Mouse (Mus musculus): Measurements from ENCODE around the gene Cmtm2a. TPM values are rescaled to one million over a fixed set of nuclear protein-coding genes. Genes with fewer than 3 reads are reported as not detected.
A peak's percentile ranks its signal among the peaks of the same experiment; 100 is the strongest.

Cmtm2a gene
- polyA plus RNA-seq, 1 experiment from 2014 or later, result not detected

- peak overlapping the region; percentile 88 for H3K9ac ChIP-seq
- H3K4me2 ChIP-seq, result peak overlapping the region; percentile 90
- H3K27ac ChIP-seq, result peak overlapping the region; percentile 63
- no peaks in the 10 kb centered on the region for H3K36me3 ChIP-seq
- H3K4me1 ChIP-seq (replicated peaks), result peaks cover 47% of the 10 kb centered on the region
- ATAC-seq (ENCODE audit: low read depth), result no peak
- no peaks in the 10 kb centered on the region for H3K9me3 ChIP-seq (replicated peaks)
- H3K27me3 ChIP-seq, result no peaks in the 10 kb centered on the region
- H3K4me3 ChIP-seq (replicated peaks), result peak overlapping the region; percentile 89
- 33% methylated on average over 22 of the region's 22 CpGs for WGBS (ENCODE audit: insufficient replicate concordance)
- no peak for DNase-seq
Measured at GRCm38 (mm10) chr8:104247054-104247907, 45.7 kb downstream of the Cmtm2a start.

- H3K4me3 ChIP-seq (replicated peaks), result no peak overlapping the region
- H3K27me3 ChIP-seq, result no peaks in the 10 kb centered on the region
- H3K4me1 ChIP-seq (replicated peaks), result peaks cover 48% of the 10 kb centered on the region
- ATAC-seq (ENCODE audit: low read depth) (no peak), DNase-seq (no peak)
- H3K9me3 ChIP-seq (replicated peaks), result no peaks in the 10 kb centered on the region
- 0 out of 2 replicates have a peak overlapping the region, but pooled peaks have one; percentile 90 for H3K4me2 ChIP-seq
- H3K36me3 ChIP-seq, result no peaks in the 10 kb centered on the region
- WGBS (ENCODE audit: insufficient replicate concordance), result 73% methylated on average over 4 of the region's 4 CpGs
- H3K9ac ChIP-seq, result no peak overlapping the region; the same call in 1 of the 2 replicates
- H3K27ac ChIP-seq, result peak overlapping the region; percentile 53; the same call in 1 of the 2 replicates
Measured at GRCm38 (mm10) chr8:104246621-104247020, 46.4 kb downstream of the Cmtm2a start.

GRCm38 (mm10) chr8:104242038-104242644, 50.8 kb downstream of the Cmtm2a start:
- no peak overlapping the region for H3K27ac ChIP-seq
- H3K4me1 ChIP-seq (replicated peaks), result peaks cover 31% of the 10 kb centered on the region
- ATAC-seq (ENCODE audit: low read depth) (no peak), DNase-seq (no peak)
- no peak overlapping the region for H3K4me3 ChIP-seq (replicated peaks)
- H3K9ac ChIP-seq, result no peak overlapping the region
- H3K4me2 ChIP-seq, result no peak overlapping the region
- H3K36me3 ChIP-seq, result peaks cover 23% of the 10 kb centered on the region; the same call in 1 of the 2 replicates
- WGBS (ENCODE audit: insufficient replicate concordance), result 70% methylated on average over 12 of the region's 12 CpGs
- no peaks in the 10 kb centered on the region for H3K9me3 ChIP-seq (replicated peaks)
- no peaks in the 10 kb centered on the region for H3K27me3 ChIP-seq

- 24% methylated on average over 10 of the region's 10 CpGs for WGBS (ENCODE audit: insufficient replicate concordance)
- DNase-seq, result peak; percentile 29
- Histone ChIP-seq H3K36me3 (peaks cover 36% of the 10 kb centered on the region), H3K27ac (peak overlapping the region; percentile 10; the same call in 1 of the 2 replicates), H3K9ac (no peak overlapping the region), H3K4me2 (peak overlapping the region; percentile 13; the same call in 1 of the 2 replicates), H3K4me1 (replicated peaks) (peaks cover 24% of the 10 kb centered on the region), H3K9me3 (replicated peaks) (no peaks in the 10 kb centered on the region), H3K4me3 (replicated peaks) (no peak overlapping the region), H3K27me3 (no peaks in the 10 kb centered on the region)
- ATAC-seq (ENCODE audit: low read depth), result peak; percentile 78
Measured at GRCm38 (mm10) chr8:104239418-104239861, 53.5 kb downstream of the Cmtm2a start.

- no peak for DNase-seq
- Histone ChIP-seq H3K9me3 (replicated peaks) (0 out of 2 replicates have a peak, but pooled peaks cover 3% of the 10 kb centered on the region), H3K27me3 (no peaks in the 10 kb centered on the region), H3K4me2 (no peak overlapping the region), H3K36me3 (peaks cover 64% of the 10 kb centered on the region), H3K9ac (no peak overlapping the region), H3K4me3 (replicated peaks) (no peak overlapping the region), H3K4me1 (replicated peaks) (peaks cover 20% of the 10 kb centered on the region), H3K27ac (no peak overlapping the region)
- WGBS (ENCODE audit: insufficient replicate concordance), result 53% methylated on average over 6 of the region's 6 CpGs
- ATAC-seq (ENCODE audit: low read depth), result no peak
Measured at GRCm38 (mm10) chr8:104234573-104234972, 58.4 kb downstream of the Cmtm2a start.

GRCm38 (mm10) chr8:104232919-104233318, 60.1 kb downstream of the Cmtm2a start:
- Histone ChIP-seq H3K36me3 (peaks cover 67% of the 10 kb centered on the region), H3K27ac (no peak overlapping the region), H3K9ac (no peak overlapping the region), H3K4me2 (no peak overlapping the region), H3K27me3 (no peaks in the 10 kb centered on the region), H3K4me3 (replicated peaks) (no peak overlapping the region), H3K4me1 (replicated peaks) (peaks cover 11% of the 10 kb centered on the region), H3K9me3 (replicated peaks) (0 out of 2 replicates have a peak, but pooled peaks cover 3% of the 10 kb centered on the region)
- 69% methylated on average over 5 of the region's 5 CpGs for WGBS (ENCODE audit: insufficient replicate concordance)
- ATAC-seq (ENCODE audit: low read depth) (no peak), DNase-seq (no peak)

- no peak overlapping the region for H3K27ac ChIP-seq
- no peak overlapping the region for H3K4me2 ChIP-seq
- H3K27me3 ChIP-seq, result no peaks in the 10 kb centered on the region
- H3K4me1 ChIP-seq (replicated peaks), result peaks cover 11% of the 10 kb centered on the region
- peak; percentile 35; the same call in 1 of the 2 replicates for ATAC-seq (ENCODE audit: low read depth)
- H3K9me3 ChIP-seq (replicated peaks), result 0 out of 2 replicates have a peak, but pooled peaks cover 3% of the 10 kb centered on the region
- peaks cover 68% of the 10 kb centered on the region for H3K36me3 ChIP-seq
- no peak for DNase-seq
- H3K4me3 ChIP-seq (replicated peaks), result no peak overlapping the region
- H3K9ac ChIP-seq, result no peak overlapping the region
- 43% methylated on average over 4 of the region's 4 CpGs for WGBS (ENCODE audit: insufficient replicate concordance)
Measured at GRCm38 (mm10) chr8:104232039-104232438, 60.9 kb downstream of the Cmtm2a start.

Other genes with a start within 250 kb of the Cmtm2a start
- 6.0 and 8.0 TPM in 2 replicates for gene Cdh5, start 191.6 kb downstream of the Cmtm2a start, polyA plus RNA-seq (2015; fragmentation: Nextera tagmentation; extraction: Ambion mirVana)
- not detected in 2 replicates for gene Bean1, start 122.7 kb downstream of the Cmtm2a start, polyA plus RNA-seq (2015; fragmentation: Nextera tagmentation; extraction: Ambion mirVana)
- gene Tk2, start 44.6 kb downstream of the Cmtm2a start, polyA plus RNA-seq (2015; fragmentation: Nextera tagmentation; extraction: Ambion mirVana), result 5.5 and 5.7 TPM in 2 replicates
- gene Cklf, start 42.3 kb downstream of the Cmtm2a start, polyA plus RNA-seq (2015; fragmentation: Nextera tagmentation; extraction: Ambion mirVana), result 19.0 and 20.9 TPM in 2 replicates
- not detected in 2 replicates for gene Gm45711, start 16.9 kb upstream of the Cmtm2a start, polyA plus RNA-seq (2015; fragmentation: Nextera tagmentation; extraction: Ambion mirVana)
- not detected in 2 replicates for gene Cmtm1, start 17.0 kb upstream of the Cmtm2a start, polyA plus RNA-seq (2015; fragmentation: Nextera tagmentation; extraction: Ambion mirVana)
- gene Gm11020, start 28.4 kb upstream of the Cmtm2a start, polyA plus RNA-seq (2015; fragmentation: Nextera tagmentation; extraction: Ambion mirVana), result not detected in 2 replicates
- not detected in 2 replicates for gene Cmtm2b, start 29.0 kb upstream of the Cmtm2a start, polyA plus RNA-seq (2015; fragmentation: Nextera tagmentation; extraction: Ambion mirVana)
- 20.9 and 23.5 TPM in 2 replicates for gene Cmtm3, start 46.2 kb upstream of the Cmtm2a start, polyA plus RNA-seq (2015; fragmentation: Nextera tagmentation; extraction: Ambion mirVana)
- gene Cmtm4, start 102.6 kb upstream of the Cmtm2a start, polyA plus RNA-seq (2015; fragmentation: Nextera tagmentation; extraction: Ambion mirVana), result 0.40 and 0.56 TPM in 2 replicates
- gene Dync1li2, start 149.9 kb upstream of the Cmtm2a start, polyA plus RNA-seq (2015; fragmentation: Nextera tagmentation; extraction: Ambion mirVana), result 13.5 and 16.2 TPM in 2 replicates
- 0.03 TPM in 1 of 2 replicates, not detected in the other for gene Terb1, start 216.7 kb upstream of the Cmtm2a start, polyA plus RNA-seq (2015; fragmentation: Nextera tagmentation; extraction: Ambion mirVana)
- 43.1 and 49.9 TPM in 2 replicates for gene Nae1, start 241.5 kb upstream of the Cmtm2a start, polyA plus RNA-seq (2015; fragmentation: Nextera tagmentation; extraction: Ambion mirVana)
- gene Car7, start 241.5 kb upstream of the Cmtm2a start, polyA plus RNA-seq (2015; fragmentation: Nextera tagmentation; extraction: Ambion mirVana), result 3.7 and 4.2 TPM in 2 replicates